Mouse (Mus musculus) stomach, postnatal 0 days (tissue): ENCODE results near the gene Ccdc82. TPM values are rescaled to one million over a fixed set of nuclear protein-coding genes. Genes with fewer than 3 reads are reported as not detected.

Experiments
- ATAC-seq: fragments of 200-750 bp; cut with Nextera tagmentation; 2 replicates; pipeline ENCODE4 v1.8.0; 2017; ENCODE audit not compliant: low FRiP score, low TSS enrichment
- DNase-seq: peaks from one replicate; pipeline ENCODE4 v3.0.0-alpha.2; 2016; ENCODE audit warnings: low spot score
- H3K27ac ChIP-seq: fragments of 300-500 bp; sonication (generic); replicated peaks from 2 replicates; pipeline ENCODE4 v1.5.1; 2014; ENCODE audit warnings: mild to moderate bottlenecking, control low read depth
- H3K27me3 ChIP-seq: fragments of 300-500 bp; sonication (generic); 2 replicates; pipeline ENCODE4 v1.6.1; 2014; ENCODE audit warnings: low read length; ENCODE audit not compliant: control insufficient read depth, insufficient read depth
- H3K36me3 ChIP-seq: fragments of 300-500 bp; sonication (generic); 2 replicates; pipeline ENCODE4 v1.6.1; 2014; ENCODE audit warnings: low read length, mixed read lengths; ENCODE audit not compliant: control insufficient read depth, insufficient read depth
- H3K4me1 ChIP-seq: fragments of 300-500 bp; sonication (generic); replicated peaks from 2 replicates; pipeline ENCODE4 v1.6.1; 2014; ENCODE audit warnings: antibody characterized with exemption; ENCODE audit not compliant: control insufficient read depth, insufficient read depth
- H3K4me2 ChIP-seq: fragments of 300-500 bp; sonication (generic); replicated peaks from 2 replicates; pipeline ENCODE4 v1.6.1; 2014; ENCODE audit warnings: low read depth, mild to moderate bottlenecking, control low read depth, moderate library complexity
- H3K4me3 ChIP-seq: fragments of 300-500 bp; sonication (generic); 2 replicates; pipeline ENCODE4 v1.5.1; 2014; ENCODE audit warnings: low read depth, low read length, control low read depth
- H3K9ac ChIP-seq: fragments of 300-500 bp; sonication (generic); 2 replicates; pipeline ENCODE4 v1.6.1; 2014; ENCODE audit warnings: mild to moderate bottlenecking, low read length, control low read depth, mixed read lengths
- H3K9me3 ChIP-seq: fragments of 300-500 bp; sonication (generic); 2 replicates; pipeline ENCODE4 v1.6.1; 2016; ENCODE audit warnings: low read length; ENCODE audit not compliant: control insufficient read depth
- CTCF ChIP-seq: IDR thresholded peaks from 2 replicates; pipeline ENCODE4 v1.5.1; 2016; ENCODE audit warnings: antibody characterized with exemption, low read depth, mild to moderate bottlenecking, moderate library complexity
- EP300 ChIP-seq: optimal IDR thresholded peaks from 2 replicates; pipeline ENCODE3; 2016; ENCODE audit warnings: antibody characterized with exemption
- WGBS: fragments of 180-500 bp; shearing (Covaris S2); extraction: QIAGEN DNeasy Blood & Tissue Kit; methylation state at CpG from one replicate; pipeline ENCODE4 v1.1.7; 2014; 5-methylcytosine and 5-hydroxymethylcytosine counted together
- polyA plus RNA-seq: library from polyadenylated mRNA; unstranded; fragments of >200 nt; fragmentation: Nextera tagmentation; extraction: Ambion mirVana; gene quantifications from 2 replicates; pipeline ENCODE4 v1.2.1, GENCODE M21; 2015

Ccdc82 gene
- polyA plus RNA-seq, 1 experiment from 2014 or later = 4.7 TPM

DNA sequence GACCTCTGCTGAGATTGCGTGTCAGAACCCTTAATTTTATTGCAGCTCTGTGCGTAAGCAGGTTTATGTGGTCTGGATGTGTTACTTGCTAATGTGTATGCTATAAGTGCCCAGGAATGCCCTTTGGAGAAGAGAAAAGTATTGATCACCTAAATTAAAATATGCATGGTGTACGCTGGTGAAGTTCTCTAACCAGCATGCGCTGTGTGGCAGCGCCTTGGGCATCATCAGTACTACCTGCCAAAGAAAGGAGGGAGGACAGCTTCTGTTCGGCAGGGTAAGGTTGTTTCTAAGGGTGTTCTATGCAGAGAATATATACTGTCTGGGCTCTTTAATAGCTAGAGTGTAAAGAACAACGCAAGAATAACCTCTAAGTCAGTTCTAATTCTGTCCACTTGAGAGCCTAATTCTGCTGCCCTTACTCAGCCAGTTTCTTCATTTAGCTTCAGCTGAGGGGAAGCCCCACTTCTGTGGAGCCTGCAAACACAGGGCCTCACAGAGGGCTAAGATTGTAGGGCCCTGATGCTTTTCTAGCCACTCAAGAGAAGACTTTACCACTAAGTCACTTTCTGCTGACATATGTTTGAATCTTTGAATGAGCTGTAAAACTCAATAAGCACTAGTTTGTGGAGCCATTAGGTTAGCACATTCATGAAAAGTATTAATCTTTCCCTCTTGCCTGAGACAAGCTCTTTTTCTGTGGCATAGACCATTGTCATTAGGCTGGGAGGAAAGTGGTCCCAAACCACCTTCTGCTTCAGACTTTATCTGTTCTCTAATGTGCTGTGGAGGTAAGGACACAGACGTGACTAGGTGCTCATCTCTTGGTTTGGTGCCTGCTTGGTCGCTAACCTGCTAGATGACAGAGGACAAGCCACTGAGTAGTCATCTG lies 54.4 kb downstream of the Ccdc82 start:
- ATAC-seq = no peak
- H3K36me3 ChIP-seq = no peaks in the 10 kb centered on the region
- WGBS = 71% methylated on average over 9 of the region's 9 CpGs
- peak overlapping the region; percentile 97 for H3K4me2 ChIP-seq
- no peak for DNase-seq
- H3K4me3 ChIP-seq = no peak overlapping the region
- no peaks in the 10 kb centered on the region for H3K9me3 ChIP-seq
- H3K4me1 ChIP-seq = peaks cover 13% of the 10 kb centered on the region; the same call in 1 of the 2 replicates
- no peak overlapping the region for H3K9ac ChIP-seq
- H3K27ac ChIP-seq = no peak overlapping the region
- H3K27me3 ChIP-seq = no peaks in the 10 kb centered on the region
- no peak for TF ChIP-seq EP300
- TF ChIP-seq CTCF = peak; percentile 31; the same call in 1 of the 2 replicates

DNA sequence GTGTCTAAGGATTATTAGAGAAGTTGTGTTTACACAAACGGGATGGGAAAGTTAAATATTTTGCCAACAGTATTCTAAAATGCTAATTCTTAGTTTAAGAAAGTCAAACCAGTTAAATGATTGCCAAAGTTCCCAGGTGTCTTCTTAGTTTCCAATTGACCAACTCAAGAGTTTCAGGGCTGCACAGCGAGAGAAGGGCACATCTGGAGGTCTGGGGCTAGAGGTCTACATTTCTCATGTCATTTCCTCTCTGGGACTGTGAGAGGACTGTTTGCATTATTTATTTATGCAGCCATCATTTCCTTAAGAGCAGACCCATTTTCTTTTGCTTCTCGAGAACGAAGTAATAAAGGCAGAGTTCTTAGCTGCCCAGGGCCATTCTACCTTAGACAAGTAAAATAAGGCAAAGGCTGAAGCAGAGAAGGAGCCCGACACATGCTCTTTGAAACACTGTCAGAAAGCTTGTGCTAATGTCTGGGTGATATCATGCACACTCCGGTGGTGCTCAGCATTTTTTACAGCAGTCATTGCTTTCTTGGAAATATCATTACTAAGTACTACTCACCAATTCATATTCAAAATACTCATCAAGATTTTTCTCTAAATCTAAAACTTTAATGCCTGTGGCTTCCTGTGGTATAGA lies 55.5 kb downstream of the Ccdc82 start:
- Histone ChIP-seq H3K4me2 (no peak overlapping the region), H3K27me3 (no peaks in the 10 kb centered on the region), H3K9ac (no peak overlapping the region), H3K4me1 (peaks cover 13% of the 10 kb centered on the region; the same call in 1 of the 2 replicates), H3K36me3 (no peaks in the 10 kb centered on the region), H3K4me3 (no peak overlapping the region), H3K27ac (no peak overlapping the region), H3K9me3 (no peaks in the 10 kb centered on the region)
- DNase-seq (no peak), ATAC-seq (no peak)
- TF ChIP-seq CTCF (no peak), EP300 (no peak)
- 30% methylated on average over 6 of the region's 6 CpGs for WGBS

DNA sequence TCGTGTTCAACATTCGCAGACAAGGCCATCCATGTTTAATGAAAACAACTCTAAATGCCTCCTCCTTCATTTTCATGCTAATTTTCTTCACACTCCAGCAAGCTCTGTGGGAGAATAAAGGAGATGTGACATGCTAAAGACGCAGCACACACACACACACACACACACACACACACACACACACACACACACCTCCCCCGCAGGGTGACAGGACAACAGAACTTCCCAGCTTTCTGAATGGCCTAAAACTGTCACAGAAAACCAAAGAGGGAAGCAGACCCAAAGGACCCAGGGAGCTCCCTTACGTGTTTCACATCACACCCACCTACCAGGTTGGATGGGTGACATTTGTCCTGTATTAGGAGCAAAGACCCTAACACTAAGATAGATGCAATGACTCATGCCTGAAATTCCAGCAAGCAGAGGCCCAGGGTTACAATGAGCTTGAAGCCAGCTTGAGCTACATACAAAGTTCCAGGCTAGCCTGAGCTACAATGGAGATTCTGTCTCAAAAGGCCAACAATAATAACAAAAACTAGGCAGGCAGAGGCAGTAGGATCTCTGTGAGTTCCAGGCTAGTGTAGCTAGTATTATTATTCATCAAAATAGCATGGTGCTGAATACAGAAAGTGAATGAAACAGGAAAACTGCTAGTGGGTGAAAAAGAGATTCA lies 56.5 kb downstream of the Ccdc82 start:
- Histone ChIP-seq H3K9ac (no peak overlapping the region), H3K36me3 (no peaks in the 10 kb centered on the region), H3K27me3 (no peaks in the 10 kb centered on the region), H3K27ac (no peak overlapping the region), H3K9me3 (no peaks in the 10 kb centered on the region), H3K4me3 (no peak overlapping the region), H3K4me1 (peaks cover 11% of the 10 kb centered on the region; the same call in 1 of the 2 replicates), H3K4me2 (no peak overlapping the region)
- 91% methylated on average over 5 of the region's 5 CpGs for WGBS
- DNase-seq (no peak), ATAC-seq (no peak)
- no peak for TF ChIP-seq CTCF
- no peak for TF ChIP-seq EP300

DNA sequence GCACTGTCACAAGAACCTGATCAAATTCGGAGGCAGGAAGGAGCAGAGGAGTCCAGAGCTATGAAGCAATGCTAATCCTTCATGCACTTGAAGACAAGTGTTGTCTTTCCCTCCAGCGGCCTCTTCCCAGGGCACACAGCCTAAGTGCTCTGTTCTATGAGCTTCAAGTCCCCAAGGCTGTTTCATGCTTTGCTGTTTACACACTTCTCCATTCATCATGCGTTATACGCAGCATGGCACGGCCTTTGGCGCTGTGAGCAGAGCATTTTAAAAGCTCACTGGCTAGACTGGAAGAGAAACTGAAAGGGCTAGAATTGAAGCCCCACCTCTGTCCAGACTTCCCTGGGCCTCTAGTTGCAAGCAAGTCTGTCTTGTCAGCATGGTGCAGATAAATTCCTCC lies 57.2 kb downstream of the Ccdc82 start:
- Histone ChIP-seq H3K4me2 (peak overlapping the region; percentile 28; the same call in 1 of the 2 replicates), H3K9me3 (no peaks in the 10 kb centered on the region), H3K4me3 (no peak overlapping the region), H3K9ac (no peak overlapping the region), H3K27me3 (no peaks in the 10 kb centered on the region), H3K27ac (no peak overlapping the region; the same call in 1 of the 2 replicates), H3K36me3 (no peaks in the 10 kb centered on the region), H3K4me1 (peaks cover 9% of the 10 kb centered on the region; the same call in 1 of the 2 replicates)
- no peak for TF ChIP-seq CTCF
- no peak for TF ChIP-seq EP300
- DNase-seq (peak; percentile 21), ATAC-seq (no peak; the same call in 1 of the 2 replicates)
- 24% methylated on average over 6 of the region's 6 CpGs for WGBS

DNA sequence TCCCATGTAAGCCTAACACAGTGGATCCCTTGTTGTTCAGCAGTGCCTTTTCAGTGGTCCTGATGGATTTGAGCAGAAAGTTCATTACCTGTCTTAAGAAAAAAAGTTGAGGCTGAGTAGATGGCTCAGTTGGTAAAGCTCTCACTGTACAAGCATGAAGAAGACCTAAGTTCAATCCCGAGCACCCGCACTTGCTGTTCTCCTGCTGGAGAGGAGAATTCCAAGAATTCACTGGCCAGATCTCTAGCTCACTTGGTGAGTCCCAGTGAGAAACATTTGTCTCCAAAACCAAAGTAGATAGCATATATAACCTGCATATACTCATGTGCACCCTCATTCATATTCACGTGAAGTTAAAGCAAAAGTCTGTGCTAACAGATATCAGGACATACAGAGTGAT lies 59.7 kb downstream of the Ccdc82 start:
- H3K9me3 ChIP-seq = no peaks in the 10 kb centered on the region
- no peak overlapping the region for H3K4me3 ChIP-seq
- H3K9ac ChIP-seq = no peak overlapping the region
- no peak overlapping the region for H3K4me2 ChIP-seq
- ATAC-seq = no peak
- no peak overlapping the region for H3K27ac ChIP-seq
- DNase-seq = no peak
- no peaks in the 10 kb centered on the region; the same call in 1 of the 2 replicates for H3K4me1 ChIP-seq
- WGBS = 88% methylated on average over 3 of the region's 3 CpGs
- no peaks in the 10 kb centered on the region for H3K27me3 ChIP-seq
- TF ChIP-seq CTCF (no peak), EP300 (no peak)
- H3K36me3 ChIP-seq = no peaks in the 10 kb centered on the region
